Mouse (Mus musculus) midbrain, embryonic 14.5 days (tissue): ENCODE measurements around the gene Cacna1i. TPM values are rescaled to one million over a fixed set of nuclear protein-coding genes. Genes with fewer than 3 reads are reported as not detected.

ENCODE experiments used
- ATAC-seq: fragments of 200-750 bp; cut with Nextera tagmentation; 2 replicates; pipeline ENCODE4 v1.8.0; 2017; ENCODE audit warnings: moderate number of reproducible peaks, moderate library complexity; ENCODE audit not compliant: low FRiP score, low TSS enrichment
- DNase-seq: peaks from one replicate; pipeline ENCODE4 v3.0.0-alpha.2; 2015
- H3K27ac ChIP-seq: fragments of 300-500 bp; sonication (generic); replicated peaks from 2 replicates; pipeline ENCODE4 v1.5.1; 2014; ENCODE audit warnings: mild to moderate bottlenecking, low read depth, low read length, moderate library complexity
- H3K27me3 ChIP-seq: fragments of 300-500 bp; sonication (generic); 2 replicates; pipeline ENCODE4 v1.6.1; 2014; ENCODE audit warnings: low read length, control low read depth, mixed read lengths; ENCODE audit not compliant: control insufficient read depth, insufficient read depth
- H3K36me3 ChIP-seq: fragments of 300-500 bp; sonication (generic); 2 replicates; pipeline ENCODE4 v1.6.1; 2014; ENCODE audit warnings: low read length, control low read depth; ENCODE audit not compliant: control insufficient read depth, insufficient read depth
- H3K4me1 ChIP-seq: fragments of 300-500 bp; sonication (generic); 2 replicates; pipeline ENCODE4 v1.6.1; 2014; ENCODE audit warnings: mild to moderate bottlenecking, antibody characterized with exemption, low read length, control low read depth; ENCODE audit not compliant: control insufficient read depth, insufficient read depth
- H3K4me2 ChIP-seq: fragments of 300-500 bp; sonication (generic); 2 replicates; pipeline ENCODE4 v1.6.1; 2014; ENCODE audit warnings: mild to moderate bottlenecking, low read length, moderate library complexity
- H3K4me3 ChIP-seq: fragments of 300-500 bp; sonication (generic); replicated peaks from 2 replicates; pipeline ENCODE4 v1.5.1; 2014; ENCODE audit warnings: low read depth, low read length
- H3K9ac ChIP-seq: fragments of 300-500 bp; sonication (generic); replicated peaks from 2 replicates; pipeline ENCODE4 v1.6.1; 2014; ENCODE audit warnings: mild to moderate bottlenecking, low read length, moderate library complexity
- H3K9me3 ChIP-seq: fragments of 300-500 bp; sonication (generic); 2 replicates; pipeline ENCODE4 v1.6.1; 2016; ENCODE audit warnings: low read length, control low read depth, mixed read lengths; ENCODE audit not compliant: control insufficient read depth
- WGBS: fragments of 180-500 bp; shearing (Covaris S2); extraction: QIAGEN DNeasy Blood & Tissue Kit; methylation state at CpG from one replicate; pipeline ENCODE4 v1.1.7; 2014; 5-methylcytosine and 5-hydroxymethylcytosine counted together
- polyA plus RNA-seq: library from polyadenylated mRNA; unstranded; fragments of >200 nt; fragmentation: Nextera tagmentation; extraction: Ambion mirVana; gene quantifications from 2 replicates; pipeline ENCODE4 v1.2.1, GENCODE M21; 2014

The Cacna1i gene
- polyA plus RNA-seq, 1 experiment from 2014 or later: 0.75 TPM

DNA sequence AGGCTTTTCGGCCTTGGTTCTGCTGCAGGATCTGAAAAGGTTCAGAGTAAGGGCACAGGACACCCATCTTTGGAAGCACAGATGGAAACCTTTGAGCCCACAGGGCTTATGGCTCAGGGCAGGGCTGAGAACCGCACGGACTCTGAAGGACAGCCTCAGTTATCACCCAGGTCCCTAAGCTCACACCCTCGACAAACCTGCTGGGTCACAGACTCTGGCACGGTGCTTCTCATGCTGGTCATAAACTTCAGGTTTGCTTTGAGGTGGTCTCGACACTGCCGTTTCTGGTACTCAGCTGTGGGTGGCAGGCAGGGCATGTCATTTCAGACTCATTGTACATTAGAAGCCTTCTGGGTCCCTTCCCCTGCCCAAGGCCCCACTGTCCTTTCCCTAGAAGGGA is 25.9 kb upstream of the Cacna1i start:
- WGBS: 81% methylated on average over 7 of the region's 7 CpGs
- peaks cover 22% of the 10 kb centered on the region for H3K4me1 ChIP-seq
- H3K9me3 ChIP-seq: no peaks in the 10 kb centered on the region

DNA sequence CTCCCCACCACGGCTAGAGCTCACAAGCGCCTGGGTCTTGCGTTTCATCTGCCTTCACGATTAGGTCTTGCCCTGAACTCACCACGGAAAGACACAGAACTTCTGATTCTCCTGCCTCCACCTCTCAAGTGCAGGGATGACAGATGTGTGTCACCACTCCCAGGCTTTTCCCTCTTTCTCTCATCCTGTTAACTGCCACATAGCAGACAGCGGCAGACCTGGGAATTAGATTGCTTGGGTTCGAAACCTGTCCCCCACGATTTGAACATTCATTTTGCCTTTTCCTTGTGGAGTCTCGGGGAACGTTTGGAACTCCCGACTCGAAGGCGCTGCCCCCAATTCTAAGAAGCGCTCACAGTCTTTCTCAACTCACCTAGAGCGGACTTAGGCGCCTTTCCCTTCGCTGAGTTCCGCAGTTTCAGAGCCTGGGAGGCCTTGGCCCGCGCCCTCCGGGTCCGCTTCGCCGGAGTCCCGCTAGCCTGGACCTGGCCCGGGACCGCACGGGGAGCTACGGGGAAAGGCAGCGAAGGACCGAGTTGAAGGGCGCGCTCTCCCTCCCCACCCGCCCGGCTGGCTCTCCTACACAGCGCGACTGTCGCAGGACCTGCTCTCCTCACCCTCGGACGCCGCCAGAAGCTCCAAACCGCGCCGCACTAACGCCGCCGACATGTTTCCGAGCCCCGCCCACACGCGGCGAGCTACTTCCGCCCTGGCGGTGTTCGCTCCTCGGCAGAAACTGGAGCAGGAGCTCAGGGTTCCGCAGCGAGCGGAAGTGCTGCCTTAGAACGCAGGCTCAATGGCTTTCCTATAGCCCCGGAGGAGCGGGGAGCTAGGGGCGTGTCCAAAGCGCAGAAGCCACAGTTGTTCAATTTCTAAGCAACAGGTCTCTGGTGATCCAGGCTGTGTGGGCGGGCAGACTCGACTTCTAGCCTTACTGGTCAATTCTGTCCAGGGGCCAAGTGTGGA is 23.1 kb upstream of the Cacna1i start, which contains the start of gene Rps19bp1:
Gene Rps19bp1, minus strand, starts transcription at position 706 of the 966 bp plus-strand sequence.
- Histone ChIP-seq H3K4me1 (peaks cover 10% of the 10 kb centered on the region), H3K9ac (peak within 1 kb of the TSS; percentile 76), H3K27me3 (no peaks in the 10 kb centered on the region), H3K4me3 (peak within 1 kb of the TSS; percentile 87), H3K27ac (peak within 1 kb of the TSS; percentile 68), H3K4me2 (peak within 1 kb of the TSS; percentile 76), H3K36me3 (peaks cover 22% of the 10 kb centered on the region), H3K9me3 (no peaks in the 10 kb centered on the region)
- peak; percentile 96 for DNase-seq
- WGBS: 2% methylated on average over 66 of the region's 66 CpGs
- peak; percentile 92 for ATAC-seq

More for the DNA sequence above, 25.9 kb upstream of the Cacna1i start:
- no peak for DNase-seq
- ATAC-seq: no peak
- H3K4me3 ChIP-seq: no peak overlapping the region
- H3K4me2 ChIP-seq: no peak overlapping the region
- peaks cover 49% of the 10 kb centered on the region for H3K36me3 ChIP-seq
- H3K9ac ChIP-seq: no peak overlapping the region
- H3K27me3 ChIP-seq: no peaks in the 10 kb centered on the region
- no peak overlapping the region for H3K27ac ChIP-seq

DNA sequence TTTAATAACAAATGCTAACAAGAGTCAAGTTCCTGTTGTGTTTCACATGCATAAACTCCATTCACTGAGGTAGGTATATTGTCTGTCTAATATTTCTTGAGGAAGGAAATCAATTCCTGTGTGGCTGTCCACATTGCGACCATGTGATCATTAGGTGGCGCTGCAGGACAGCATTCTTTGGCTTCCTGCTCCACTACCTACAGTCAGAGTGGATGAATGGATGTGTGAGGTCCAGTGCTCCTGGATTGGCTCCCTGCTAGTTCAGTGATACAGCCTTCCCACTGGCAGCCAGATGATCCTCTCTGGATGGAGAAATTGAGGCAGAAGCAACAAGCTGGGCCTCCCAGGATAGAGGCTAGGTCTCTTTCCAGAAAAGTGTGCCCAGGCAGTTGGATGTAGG is 20.8 kb upstream of the Cacna1i start:
- ATAC-seq (0 out of 2 replicates have a peak, but pooled peaks have one; percentile 31), DNase-seq (peak; percentile 94)
- Histone ChIP-seq H3K9ac (no peak overlapping the region), H3K27me3 (no peaks in the 10 kb centered on the region), H3K4me1 (peaks cover 10% of the 10 kb centered on the region), H3K36me3 (no peaks in the 10 kb centered on the region), H3K4me2 (no peak overlapping the region), H3K9me3 (peaks cover 7% of the 10 kb centered on the region; the same call in 1 of the 2 replicates), H3K27ac (no peak overlapping the region), H3K4me3 (no peak overlapping the region)
- 0% methylated on average over 2 of the region's 2 CpGs for WGBS

DNA sequence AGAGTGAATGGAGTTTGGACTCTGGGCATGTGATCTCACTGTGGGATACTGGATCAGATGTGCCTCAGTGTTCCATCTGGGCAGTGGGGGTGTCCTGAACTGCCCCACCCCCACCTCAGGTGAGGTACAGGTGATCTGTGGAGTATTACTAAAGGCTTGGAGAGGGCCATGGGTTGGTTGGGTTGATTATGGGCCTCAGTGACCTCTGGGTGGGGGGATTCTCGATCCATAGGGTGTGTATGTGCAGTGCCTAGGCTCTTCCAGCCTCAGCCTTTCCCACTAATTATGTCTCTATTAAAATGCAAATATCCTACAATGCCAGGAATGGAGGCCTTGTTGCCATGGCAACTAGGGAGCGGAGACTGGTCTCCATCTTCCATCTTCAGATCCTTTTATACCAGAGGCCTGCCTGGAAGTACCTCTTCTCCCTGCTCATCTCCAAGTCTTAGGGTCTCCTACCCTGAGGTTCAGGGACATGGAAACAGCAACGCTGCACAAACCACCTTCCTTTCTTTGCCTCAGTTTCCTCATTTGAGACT is 15.1 kb upstream of the Cacna1i start:
- H3K4me3 ChIP-seq: no peak overlapping the region
- no peaks in the 10 kb centered on the region for H3K36me3 ChIP-seq
- ATAC-seq (no peak), DNase-seq (peak; percentile 77)
- no peak overlapping the region for H3K9ac ChIP-seq
- H3K9me3 ChIP-seq: peaks cover 7% of the 10 kb centered on the region; the same call in 1 of the 2 replicates
- no peaks in the 10 kb centered on the region; the same call in 1 of the 2 replicates for H3K27me3 ChIP-seq
- 49% methylated on average over 3 of the region's 3 CpGs for WGBS
- H3K4me1 ChIP-seq: 0 out of 2 replicates have a peak, but pooled peaks cover 6% of the 10 kb centered on the region
- no peak overlapping the region for H3K27ac ChIP-seq
- H3K4me2 ChIP-seq: no peak overlapping the region

DNA sequence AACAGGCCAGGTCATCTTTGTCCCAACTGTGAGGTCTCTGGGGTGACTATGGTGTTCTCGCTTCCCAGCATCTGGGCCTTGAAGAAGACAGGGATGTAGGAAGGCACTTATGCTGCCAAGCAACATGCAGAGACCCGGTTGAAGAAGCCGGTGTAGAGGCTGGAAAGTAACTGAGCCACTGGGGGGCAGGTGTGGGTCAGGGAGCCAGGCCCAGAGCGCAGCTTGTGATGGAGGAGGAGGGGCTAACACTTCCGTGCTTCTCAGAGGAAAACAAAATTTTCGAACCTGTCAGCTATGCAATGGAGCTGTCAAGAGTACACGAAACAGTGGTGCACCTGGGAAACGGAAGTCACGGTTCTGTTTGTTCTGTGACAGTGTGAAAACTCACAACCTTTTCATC is 9.9 kb upstream of the Cacna1i start:
- H3K4me2 ChIP-seq: no peak overlapping the region
- 44% methylated on average over 9 of the region's 9 CpGs for WGBS
- H3K4me3 ChIP-seq: no peak overlapping the region
- peak; percentile 73 for DNase-seq
- no peaks in the 10 kb centered on the region for H3K36me3 ChIP-seq
- peaks cover 5% of the 10 kb centered on the region; the same call in 1 of the 2 replicates for H3K4me1 ChIP-seq
- no peak overlapping the region for H3K9ac ChIP-seq
- no peak overlapping the region for H3K27ac ChIP-seq
- H3K27me3 ChIP-seq: peaks cover 2% of the 10 kb centered on the region; the same call in 1 of the 2 replicates
- H3K9me3 ChIP-seq: no peaks in the 10 kb centered on the region
- ATAC-seq: no peak

DNA sequence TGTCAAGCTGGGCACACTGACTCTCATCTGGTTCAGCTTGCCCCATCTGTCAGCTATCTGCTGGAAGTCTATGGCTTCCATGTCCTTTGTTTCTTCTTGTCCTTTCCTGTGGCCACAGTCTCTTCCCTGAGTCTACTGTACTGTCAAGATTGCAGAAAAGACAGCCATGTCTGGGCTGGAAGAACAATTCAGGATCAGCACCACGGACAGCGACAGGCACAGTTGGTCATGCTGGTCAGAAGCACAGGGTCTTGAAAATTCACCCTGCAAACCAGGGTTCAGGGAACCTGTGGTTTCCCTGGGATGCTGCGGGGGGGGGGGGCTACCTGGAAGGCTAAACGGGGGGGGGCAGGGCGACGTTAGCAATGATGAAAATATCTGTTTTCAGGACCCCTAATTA is 9.4 kb upstream of the Cacna1i start:
- DNase-seq: peak; percentile 67
- no peaks in the 10 kb centered on the region for H3K36me3 ChIP-seq
- ATAC-seq: no peak
- H3K9me3 ChIP-seq: no peaks in the 10 kb centered on the region
- H3K9ac ChIP-seq: no peak overlapping the region
- peaks cover 3% of the 10 kb centered on the region; the same call in 1 of the 2 replicates for H3K4me1 ChIP-seq
- no peak overlapping the region for H3K4me2 ChIP-seq
- no peak overlapping the region for H3K27ac ChIP-seq
- H3K27me3 ChIP-seq: peaks cover 2% of the 10 kb centered on the region; the same call in 1 of the 2 replicates
- 1% methylated on average over 6 of the region's 6 CpGs for WGBS
- H3K4me3 ChIP-seq: no peak overlapping the region

DNA sequence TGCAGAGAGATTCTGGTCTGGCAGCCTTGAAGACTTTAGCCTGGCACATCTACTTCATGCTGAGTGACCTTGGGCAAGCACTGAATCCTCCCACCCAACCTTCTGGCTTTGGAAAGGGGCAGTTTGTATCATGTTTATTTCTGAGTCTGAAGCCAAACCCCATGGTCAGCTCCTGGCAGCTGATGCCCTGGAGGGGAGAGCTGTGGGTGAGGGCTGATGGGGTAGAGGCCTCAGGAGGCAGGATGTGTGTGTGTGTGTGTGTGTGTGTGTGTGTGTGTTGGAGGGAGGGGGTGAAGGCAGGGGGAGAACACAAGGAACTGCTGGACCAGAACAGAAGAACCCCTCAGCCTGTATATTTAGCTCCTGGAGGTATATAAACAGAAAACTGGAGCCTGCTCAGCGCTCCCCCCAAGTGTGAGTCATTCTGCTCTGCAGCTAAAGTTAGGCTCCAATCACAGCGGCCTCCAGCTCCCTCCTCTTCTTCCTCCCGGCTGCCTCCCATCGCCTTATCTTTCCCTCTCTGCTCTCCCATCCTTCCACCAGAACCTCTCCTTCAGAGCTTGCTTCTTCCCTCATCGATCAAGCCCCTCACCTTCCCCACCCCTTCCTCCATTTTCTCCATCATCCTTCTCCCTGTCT is 8.8 kb upstream of the Cacna1i start:
- 68% methylated on average over 5 of the region's 5 CpGs for WGBS
- no peak overlapping the region for H3K4me2 ChIP-seq
- DNase-seq (no peak), ATAC-seq (no peak)
- H3K9me3 ChIP-seq: no peaks in the 10 kb centered on the region
- no peak overlapping the region for H3K27ac ChIP-seq
- H3K36me3 ChIP-seq: no peaks in the 10 kb centered on the region
- H3K4me1 ChIP-seq: peaks cover 3% of the 10 kb centered on the region; the same call in 1 of the 2 replicates
- H3K27me3 ChIP-seq: peaks cover 2% of the 10 kb centered on the region; the same call in 1 of the 2 replicates
- no peak overlapping the region for H3K4me3 ChIP-seq
- no peak overlapping the region for H3K9ac ChIP-seq

DNA sequence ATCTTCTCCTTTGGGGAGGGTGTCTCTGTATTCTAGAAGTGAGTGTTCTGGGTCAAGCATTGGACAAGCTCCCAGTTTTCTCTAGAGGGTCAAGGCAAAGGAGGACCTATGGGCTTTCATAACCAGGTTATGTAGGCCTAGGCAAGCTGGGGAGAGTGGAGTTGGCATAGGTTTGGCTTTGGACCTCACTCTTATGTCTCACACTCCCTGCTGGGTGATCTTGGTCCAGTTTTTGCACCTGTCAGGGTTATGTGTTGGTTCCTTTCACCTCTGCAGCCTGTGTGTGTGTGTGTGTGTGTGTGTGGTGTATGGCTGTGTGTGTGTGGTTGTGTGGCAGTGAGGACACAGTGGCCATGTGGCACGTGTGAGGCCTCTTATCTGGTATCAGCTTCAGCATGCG is 8.0 kb upstream of the Cacna1i start:
- no peaks in the 10 kb centered on the region for H3K9me3 ChIP-seq
- H3K27me3 ChIP-seq: peaks cover 2% of the 10 kb centered on the region; the same call in 1 of the 2 replicates
- H3K9ac ChIP-seq: no peak overlapping the region
- H3K4me2 ChIP-seq: no peak overlapping the region
- no peak overlapping the region for H3K4me3 ChIP-seq
- ATAC-seq (no peak), DNase-seq (no peak)
- no peak overlapping the region for H3K27ac ChIP-seq
- 88% methylated on average over 2 of the region's 2 CpGs for WGBS
- peaks cover 3% of the 10 kb centered on the region; the same call in 1 of the 2 replicates for H3K4me1 ChIP-seq
- H3K36me3 ChIP-seq: no peaks in the 10 kb centered on the region
